Mouse (Mus musculus) neural tube, embryonic 11.5 days (tissue): ENCODE results near the gene Tmem178. TPM values are rescaled to one million over a fixed set of nuclear protein-coding genes. Genes with fewer than 3 reads are reported as not detected.

ENCODE experiments used
- ATAC-seq: fragments of 200-750 bp; cut with Nextera tagmentation; 2 replicates; pipeline ENCODE4 v1.8.0; 2017; ENCODE audit warnings: moderate number of reproducible peaks, mild to moderate bottlenecking, moderate TSS enrichment, moderate library complexity; ENCODE audit not compliant: insufficient read depth, low FRiP score, low TSS enrichment
- DNase-seq: peaks from one replicate; pipeline ENCODE4 v3.0.0-alpha.2; 2015; ENCODE audit warnings: low spot score
- H3K27ac ChIP-seq: fragments of 300-500 bp; sonication (generic); 2 replicates; pipeline ENCODE4 v1.5.1; 2014; ENCODE audit warnings: low read depth, mild to moderate bottlenecking, low read length
- H3K27me3 ChIP-seq: fragments of 300-500 bp; sonication (generic); 2 replicates; pipeline ENCODE4 v1.6.1; 2014; ENCODE audit warnings: mild to moderate bottlenecking, low read length, mixed read lengths; ENCODE audit not compliant: control insufficient read depth, insufficient read depth
- H3K36me3 ChIP-seq: fragments of 300-500 bp; sonication (generic); 2 replicates; pipeline ENCODE4 v1.6.1; 2014; ENCODE audit warnings: mild to moderate bottlenecking, low read length, moderate library complexity, mixed read lengths; ENCODE audit not compliant: control insufficient read depth, insufficient read depth
- H3K4me1 ChIP-seq: fragments of 300-500 bp; sonication (generic); 2 replicates; pipeline ENCODE4 v1.6.1; 2014; ENCODE audit warnings: low read length, mixed read lengths; ENCODE audit not compliant: control insufficient read depth, insufficient read depth
- H3K4me2 ChIP-seq: fragments of 300-500 bp; sonication (generic); 2 replicates; pipeline ENCODE4 v1.6.1; 2014; ENCODE audit warnings: low read depth, mild to moderate bottlenecking, moderate library complexity
- H3K4me3 ChIP-seq: fragments of 300-500 bp; sonication (generic); 2 replicates; pipeline ENCODE4 v1.5.1; 2014; ENCODE audit warnings: low read depth, low read length
- H3K9ac ChIP-seq: fragments of 300-500 bp; sonication (generic); 2 replicates; pipeline ENCODE4 v1.6.1; 2014; ENCODE audit warnings: mild to moderate bottlenecking, low read length
- H3K9me3 ChIP-seq: fragments of 300-500 bp; sonication (generic); 2 replicates; pipeline ENCODE4 v1.6.1; 2016; ENCODE audit warnings: low read length; ENCODE audit not compliant: control insufficient read depth
- WGBS: fragments of 180-500 bp; shearing (Covaris S2); extraction: QIAGEN DNeasy Blood & Tissue Kit; methylation state at CpG from one replicate; pipeline ENCODE4 v1.1.7; 2014; 5-methylcytosine and 5-hydroxymethylcytosine counted together
- polyA plus RNA-seq: library from polyadenylated mRNA; unstranded; fragments of >200 nt; fragmentation: Nextera tagmentation; extraction: Ambion mirVana; gene quantifications from 2 replicates; pipeline ENCODE4 v1.2.1, GENCODE M21; 2014

The Tmem178 gene
- polyA plus RNA-seq, 1 experiment from 2014 or later: 16.4 TPM

- DNase-seq: no peak
- H3K27me3 ChIP-seq: no peaks in the 10 kb centered on the region
- no peaks in the 10 kb centered on the region for H3K9me3 ChIP-seq
- H3K9ac ChIP-seq: no peak overlapping the region
- no peaks in the 10 kb centered on the region for H3K4me1 ChIP-seq
- no peak overlapping the region for H3K4me3 ChIP-seq
- ATAC-seq: no peak
- no peaks in the 10 kb centered on the region for H3K36me3 ChIP-seq
- 49% methylated on average over 6 of the region's 6 CpGs for WGBS
- H3K4me2 ChIP-seq: no peak overlapping the region
- no peak overlapping the region for H3K27ac ChIP-seq
Measured at GRCm38 (mm10) chr17:80998958-80999357, 54.5 kb downstream of the Tmem178 start.

- H3K4me1 ChIP-seq: no peaks in the 10 kb centered on the region
- no peak for ATAC-seq
- H3K27me3 ChIP-seq: no peaks in the 10 kb centered on the region
- no peak overlapping the region for H3K4me3 ChIP-seq
- 77% methylated on average over 12 of the region's 12 CpGs for WGBS
- no peak for DNase-seq
- no peaks in the 10 kb centered on the region for H3K36me3 ChIP-seq
- no peaks in the 10 kb centered on the region for H3K9me3 ChIP-seq
- H3K9ac ChIP-seq: no peak overlapping the region
- no peak overlapping the region for H3K4me2 ChIP-seq
- no peak overlapping the region for H3K27ac ChIP-seq
Measured at GRCm38 (mm10) chr17:81001010-81001409, 56.6 kb downstream of the Tmem178 start.

GRCm38 (mm10) chr17:81001647-81002046 is 57.2 kb downstream of the Tmem178 start:
- ATAC-seq: no peak
- H3K4me2 ChIP-seq: no peak overlapping the region
- no peaks in the 10 kb centered on the region for H3K4me1 ChIP-seq
- no peaks in the 10 kb centered on the region for H3K27me3 ChIP-seq
- DNase-seq: no peak
- no peak overlapping the region for H3K9ac ChIP-seq
- no peaks in the 10 kb centered on the region for H3K36me3 ChIP-seq
- no peak overlapping the region for H3K4me3 ChIP-seq
- H3K27ac ChIP-seq: no peak overlapping the region
- H3K9me3 ChIP-seq: no peaks in the 10 kb centered on the region
- 82% methylated on average over 4 of the region's 4 CpGs for WGBS

GRCm38 (mm10) chr17:81002130-81002529 is 57.7 kb downstream of the Tmem178 start:
- WGBS: 84% methylated on average over 5 of the region's 5 CpGs
- no peak overlapping the region for H3K27ac ChIP-seq
- H3K9ac ChIP-seq: no peak overlapping the region
- no peaks in the 10 kb centered on the region for H3K27me3 ChIP-seq
- H3K9me3 ChIP-seq: no peaks in the 10 kb centered on the region
- no peak for ATAC-seq
- no peak for DNase-seq
- no peaks in the 10 kb centered on the region for H3K4me1 ChIP-seq
- H3K36me3 ChIP-seq: no peaks in the 10 kb centered on the region
- H3K4me3 ChIP-seq: no peak overlapping the region
- H3K4me2 ChIP-seq: no peak overlapping the region

- Histone ChIP-seq H3K4me2 (no peak overlapping the region), H3K4me1 (no peaks in the 10 kb centered on the region), H3K27me3 (no peaks in the 10 kb centered on the region), H3K27ac (no peak overlapping the region), H3K36me3 (no peaks in the 10 kb centered on the region), H3K9me3 (no peaks in the 10 kb centered on the region), H3K9ac (no peak overlapping the region), H3K4me3 (no peak overlapping the region)
- DNase-seq (no peak), ATAC-seq (no peak)
- WGBS: 85% methylated on average over 11 of the region's 11 CpGs
Measured at GRCm38 (mm10) chr17:81004454-81004853, 60.0 kb downstream of the Tmem178 start.

- H3K27ac ChIP-seq: no peak overlapping the region
- DNase-seq (no peak), ATAC-seq (no peak)
- H3K4me1 ChIP-seq: no peaks in the 10 kb centered on the region
- no peaks in the 10 kb centered on the region for H3K9me3 ChIP-seq
- no peak overlapping the region for H3K4me3 ChIP-seq
- H3K9ac ChIP-seq: no peak overlapping the region
- H3K27me3 ChIP-seq: no peaks in the 10 kb centered on the region
- H3K36me3 ChIP-seq: no peaks in the 10 kb centered on the region
- WGBS: 70% methylated on average over 8 of the region's 8 CpGs
- no peak overlapping the region for H3K4me2 ChIP-seq
Measured at GRCm38 (mm10) chr17:81005292-81005691, 60.9 kb downstream of the Tmem178 start.

- ATAC-seq: no peak
- Histone ChIP-seq H3K9me3 (no peaks in the 10 kb centered on the region), H3K27ac (no peak overlapping the region), H3K4me2 (no peak overlapping the region), H3K4me1 (no peaks in the 10 kb centered on the region), H3K36me3 (no peaks in the 10 kb centered on the region), H3K9ac (no peak overlapping the region), H3K4me3 (no peak overlapping the region), H3K27me3 (no peaks in the 10 kb centered on the region)
- DNase-seq: no peak
- WGBS: 84% methylated on average over 10 of the region's 10 CpGs
Measured at GRCm38 (mm10) chr17:81009112-81009511, 64.7 kb downstream of the Tmem178 start.

GRCm38 (mm10) chr17:81010199-81010598 is 65.8 kb downstream of the Tmem178 start:
- 83% methylated on average over 3 of the region's 3 CpGs for WGBS
- DNase-seq: no peak

GRCm38 (mm10) chr17:81010844-81011685 is 66.6 kb downstream of the Tmem178 start:
- Histone ChIP-seq H3K27me3 (no peaks in the 10 kb centered on the region), H3K4me3 (no peak overlapping the region), H3K9me3 (no peaks in the 10 kb centered on the region), H3K4me2 (no peak overlapping the region), H3K9ac (no peak overlapping the region), H3K27ac (no peak overlapping the region), H3K4me1 (no peaks in the 10 kb centered on the region), H3K36me3 (no peaks in the 10 kb centered on the region)
- DNase-seq (no peak), ATAC-seq (no peak)
- 82% methylated on average over 18 of the region's 18 CpGs for WGBS

More at GRCm38 (mm10) chr17:81010199-81010598, 65.8 kb downstream of the Tmem178 start:
- Histone ChIP-seq H3K4me2 (no peak overlapping the region), H3K9ac (no peak overlapping the region), H3K27ac (no peak overlapping the region), H3K4me1 (no peaks in the 10 kb centered on the region), H3K4me3 (no peak overlapping the region), H3K36me3 (no peaks in the 10 kb centered on the region), H3K9me3 (no peaks in the 10 kb centered on the region), H3K27me3 (no peaks in the 10 kb centered on the region)
- ATAC-seq: no peak
